Comparison of ENCODE assay signal across 9 mouse cellular contexts in the genomic region with DNA sequence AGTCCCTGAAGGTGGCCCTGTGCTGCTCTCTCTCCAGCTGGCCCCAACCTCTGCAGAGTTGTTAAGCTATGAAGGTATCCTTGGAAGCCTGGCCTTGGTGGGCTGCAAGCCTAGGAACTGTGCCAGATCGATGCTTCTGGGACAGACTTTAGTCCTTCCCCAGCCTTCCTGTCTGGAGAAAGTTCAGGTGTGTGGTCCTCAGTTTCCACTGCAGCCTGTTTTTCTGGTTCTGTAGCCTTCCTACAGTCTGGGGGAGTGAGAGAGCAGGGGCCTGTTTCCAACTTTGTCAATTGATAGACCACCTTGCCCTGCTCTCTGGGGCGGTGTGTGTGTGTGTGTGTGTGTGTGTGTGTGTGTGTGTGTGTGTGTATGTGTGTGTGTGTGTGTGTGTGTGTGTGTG.
DNase-seq lines count a peak whose midpoint lies in the region; ATAC-seq and TF ChIP-seq lines count a peak whose summit lies in the region.
"Had no signal": no experiment of that assay in that cellular context is flagged by ENCODE, and none has a peak within 500 bp of the region (broad histone marks: within the 10 kb centered on the region; RNA-seq: fewer than 3 reads in every experiment).

No protein-coding gene starts in this region.

- ATAC-seq in liver, postnatal 0 days, result no peak
- ATAC-seq in liver, embryonic 11.5 days (replicated peaks; ENCODE audit: low FRiP score), result no peak
- no peak for ATAC-seq in forebrain, embryonic 12.5 days (ENCODE audit: low FRiP score)
- ATAC-seq in intestine, postnatal 0 days, result no peak
- ATAC-seq in neural tube, embryonic 15.5 days (ENCODE audit: low FRiP score), result 0 out of 2 replicates have a peak, but pooled peaks have one; percentile 1
- ATAC-seq in erythroblast, adult 5-6 weeks (replicated peaks; ENCODE audit: low FRiP score, poor library complexity, severe bottlenecking), result no peak

- no peaks in the 10 kb centered on the region for H3K9me3 ChIP-seq in liver, postnatal 0 days (ENCODE audit: low read length)
- H3K9me3 ChIP-seq in liver, embryonic 11.5 days (ENCODE audit: control insufficient read depth, low read length), result no peaks in the 10 kb centered on the region
- no peaks in the 10 kb centered on the region for H3K9me3 ChIP-seq in forebrain, embryonic 12.5 days
- no peaks in the 10 kb centered on the region for H3K9me3 ChIP-seq in intestine, postnatal 0 days (ENCODE audit: control insufficient read depth)
- no peaks in the 10 kb centered on the region for H3K9me3 ChIP-seq in neural tube, embryonic 15.5 days (replicated peaks)

- H3K27ac ChIP-seq in liver, postnatal 0 days (ENCODE audit: low read depth), result no peak overlapping the region
- H3K27ac ChIP-seq in liver, embryonic 11.5 days (ENCODE audit: low read depth, low read length), result no peak overlapping the region
- H3K27ac ChIP-seq in forebrain, embryonic 12.5 days, result peak overlapping the region; percentile 98
- no peak overlapping the region for H3K27ac ChIP-seq in intestine, postnatal 0 days (ENCODE audit: low read depth, low read length)
- H3K27ac ChIP-seq in neural tube, embryonic 15.5 days (replicated peaks), result peak overlapping the region; percentile 99

- no peak for TF ChIP-seq CTCF in liver, postnatal 0 days (IDR thresholded peaks at IDR 0.05; ENCODE audit: low read depth)
- TF ChIP-seq CTCF in intestine, postnatal 0 days (IDR thresholded peaks at IDR 0.05; ENCODE audit: low read depth), result no peak

- TF ChIP-seq EP300 in liver, postnatal 0 days (IDR thresholded peaks at IDR 0.05; ENCODE audit: low read depth), result no peak

- DNase-seq in liver, postnatal 0 days, result no peak
- no peak for DNase-seq in liver, embryonic 11.5 days (ENCODE audit: low spot score)
- no peak for DNase-seq in cerebellum, postnatal 4 days (ENCODE audit: low spot score in 2 of 2)
- DNase-seq in layer of hippocampus, postnatal 10 days (ENCODE audit: low spot score in 2 of 2), result no peak
- DNase-seq: kidney, adult 9 months had no signal

- 51% methylated on average over 2 of the region's 2 CpGs for WGBS in liver, postnatal 0 days (ENCODE audit: insufficient replicate concordance)
- WGBS in liver, embryonic 11.5 days, result 51% methylated on average over 2 of the region's 2 CpGs
- WGBS in forebrain, embryonic 12.5 days, result 43% methylated on average over 2 of the region's 2 CpGs
- 20% methylated on average over 2 of the region's 2 CpGs for WGBS in intestine, postnatal 0 days
- WGBS in neural tube, embryonic 15.5 days, result 58% methylated on average over 2 of the region's 2 CpGs

- H3K9ac ChIP-seq in liver, postnatal 0 days (replicated peaks), result 0 out of 2 replicates have a peak overlapping the region, but pooled peaks have one; percentile 11
- no peak overlapping the region for H3K9ac ChIP-seq in liver, embryonic 11.5 days (ENCODE audit: low read depth, low read length)
- H3K9ac ChIP-seq in forebrain, embryonic 12.5 days, result peak overlapping the region; percentile 92
- H3K9ac ChIP-seq in intestine, postnatal 0 days (ENCODE audit: low read depth, low read length), result no peak overlapping the region
- H3K9ac ChIP-seq in neural tube, embryonic 15.5 days (replicated peaks), result 0 out of 2 replicates have a peak overlapping the region, but pooled peaks have one; percentile 26

- H3K36me3 ChIP-seq in liver, postnatal 0 days (replicated peaks; ENCODE audit: insufficient read depth, low read length), result no peaks in the 10 kb centered on the region
- H3K36me3 ChIP-seq in liver, embryonic 11.5 days (ENCODE audit: control insufficient read depth, insufficient read depth, low read length), result no peaks in the 10 kb centered on the region
- H3K36me3 ChIP-seq in forebrain, embryonic 12.5 days (replicated peaks), result no peaks in the 10 kb centered on the region
- no peaks in the 10 kb centered on the region; the same call in 1 of the 2 replicates for H3K36me3 ChIP-seq in intestine, postnatal 0 days (ENCODE audit: control insufficient read depth, insufficient read depth)
- no peaks in the 10 kb centered on the region for H3K36me3 ChIP-seq in neural tube, embryonic 15.5 days

- no peaks in the 10 kb centered on the region for H3K27me3 ChIP-seq in liver, postnatal 0 days (ENCODE audit: insufficient read depth, low read length)
- peaks cover 8% of the 10 kb centered on the region; the same call in 1 of the 2 replicates for H3K27me3 ChIP-seq in liver, embryonic 11.5 days (replicated peaks; ENCODE audit: control insufficient read depth, insufficient read depth, low read length)
- H3K27me3 ChIP-seq in forebrain, embryonic 12.5 days, result no peaks in the 10 kb centered on the region
- no peaks in the 10 kb centered on the region for H3K27me3 ChIP-seq in intestine, postnatal 0 days (replicated peaks; ENCODE audit: control insufficient read depth, insufficient read depth, low read length)
- H3K27me3 ChIP-seq in neural tube, embryonic 15.5 days (replicated peaks), result no peaks in the 10 kb centered on the region

- peaks cover 9% of the 10 kb centered on the region for H3K4me1 ChIP-seq in liver, postnatal 0 days (ENCODE audit: insufficient read depth)
- H3K4me1 ChIP-seq in liver, embryonic 11.5 days (replicated peaks; ENCODE audit: control insufficient read depth, insufficient read depth, low read length), result peaks cover 6% of the 10 kb centered on the region; the same call in 1 of the 2 replicates
- peaks cover 49% of the 10 kb centered on the region for H3K4me1 ChIP-seq in forebrain, embryonic 12.5 days
- no peaks in the 10 kb centered on the region for H3K4me1 ChIP-seq in intestine, postnatal 0 days (replicated peaks; ENCODE audit: control insufficient read depth, insufficient read depth, low read length)
- H3K4me1 ChIP-seq in neural tube, embryonic 15.5 days, result peaks cover 48% of the 10 kb centered on the region

- H3K4me3 ChIP-seq in liver, postnatal 0 days (ENCODE audit: low read depth, low read length), result no peak overlapping the region
- no peak overlapping the region for H3K4me3 ChIP-seq in liver, embryonic 11.5 days (ENCODE audit: low read depth, low read length)
- H3K4me3 ChIP-seq in forebrain, embryonic 12.5 days (replicated peaks), result peak overlapping the region; percentile 72; the same call in 1 of the 2 replicates
- H3K4me3 ChIP-seq in intestine, postnatal 0 days (ENCODE audit: low read depth, low read length), result no peak overlapping the region
- peak overlapping the region; percentile 88 for H3K4me3 ChIP-seq in neural tube, embryonic 15.5 days (replicated peaks)

- H3K4me2 ChIP-seq in liver, postnatal 0 days (ENCODE audit: low read depth, low read length), result no peak overlapping the region
- H3K4me2 ChIP-seq in liver, embryonic 11.5 days, result no peak overlapping the region; the same call in 1 of the 2 replicates
- peak overlapping the region; percentile 72 for H3K4me2 ChIP-seq in forebrain, embryonic 12.5 days
- H3K4me2 ChIP-seq in intestine, postnatal 0 days (replicated peaks; ENCODE audit: low read depth), result 0 out of 2 replicates have a peak overlapping the region, but pooled peaks have one; percentile 65
- peak overlapping the region; percentile 72 for H3K4me2 ChIP-seq in neural tube, embryonic 15.5 days

Comparison
In these comparisons a context has a peak if more than half of its experiments do, and no peak if none do; other contexts are left out.
1. H3K9ac ChIP-seq: peak in liver, postnatal 0 days (single experiment), forebrain, embryonic 12.5 days (single experiment) and neural tube, embryonic 15.5 days (single experiment); none in liver, embryonic 11.5 days (single experiment) and intestine, postnatal 0 days (single experiment).
2. H3K27ac ChIP-seq: peak in forebrain, embryonic 12.5 days (single experiment) and neural tube, embryonic 15.5 days (single experiment); none in liver, postnatal 0 days (single experiment), liver, embryonic 11.5 days (single experiment) and intestine, postnatal 0 days (single experiment).
3. H3K4me2 ChIP-seq: peak in forebrain, embryonic 12.5 days (single experiment), intestine, postnatal 0 days (single experiment) and neural tube, embryonic 15.5 days (single experiment); none in liver, postnatal 0 days (single experiment) and liver, embryonic 11.5 days (single experiment).
4. H3K4me3 ChIP-seq: peak in forebrain, embryonic 12.5 days (single experiment) and neural tube, embryonic 15.5 days (single experiment); none in liver, postnatal 0 days (single experiment), liver, embryonic 11.5 days (single experiment) and intestine, postnatal 0 days (single experiment).